Mouse (Mus musculus): ENCODE data around the gene Rora. TPM values are rescaled to one million over a fixed set of nuclear protein-coding genes. Genes with fewer than 3 reads are reported as not detected.

Rora gene
- polyA plus RNA-seq, 1 experiment from 2014 or later = 12.3 TPM

- Histone ChIP-seq H3K27ac (replicated peaks; ENCODE audit: low read depth, low read length) (no peak overlapping the region), H3K4me3 (ENCODE audit: low read depth, low read length) (no peak overlapping the region), H3K36me3 (ENCODE audit: control insufficient read depth, insufficient read depth, low read length) (no peaks in the 10 kb centered on the region), H3K9me3 (ENCODE audit: control insufficient read depth, low read length) (no peaks in the 10 kb centered on the region), H3K9ac (ENCODE audit: low read depth, low read length) (no peak overlapping the region), H3K27me3 (replicated peaks; ENCODE audit: control insufficient read depth, insufficient read depth, low read length) (no peaks in the 10 kb centered on the region), H3K4me1 (ENCODE audit: control insufficient read depth, insufficient read depth, low read length) (peaks cover 10% of the 10 kb centered on the region; the same call in 1 of the 2 replicates), H3K4me2 (ENCODE audit: low read depth, low read length) (no peak overlapping the region)
- DNase-seq (ENCODE audit: low spot score) (no peak), ATAC-seq (ENCODE audit: low read depth) (no peak)
- 77% methylated on average over 2 of the region's 2 CpGs for WGBS
Measured at GRCm38 (mm10) chr9:68876289-68876688, 222.7 kb downstream of the Rora start.

GRCm38 (mm10) chr9:68881896-68882295, 228.3 kb downstream of the Rora start:
- Histone ChIP-seq H3K4me2 (ENCODE audit: low read depth, low read length) (no peak overlapping the region), H3K27me3 (replicated peaks; ENCODE audit: control insufficient read depth, insufficient read depth, low read length) (no peaks in the 10 kb centered on the region), H3K4me3 (ENCODE audit: low read depth, low read length) (no peak overlapping the region), H3K9ac (ENCODE audit: low read depth, low read length) (no peak overlapping the region), H3K27ac (replicated peaks; ENCODE audit: low read depth, low read length) (no peak overlapping the region), H3K36me3 (ENCODE audit: control insufficient read depth, insufficient read depth, low read length) (no peaks in the 10 kb centered on the region), H3K9me3 (ENCODE audit: control insufficient read depth, low read length) (no peaks in the 10 kb centered on the region), H3K4me1 (ENCODE audit: control insufficient read depth, insufficient read depth, low read length) (peaks cover 14% of the 10 kb centered on the region)
- DNase-seq (ENCODE audit: low spot score) (no peak), ATAC-seq (ENCODE audit: low read depth) (no peak)
- 53% methylated on average over 6 of the region's 6 CpGs for WGBS

GRCm38 (mm10) chr9:68883005-68883404, 229.4 kb downstream of the Rora start:
- no peak overlapping the region for H3K9ac ChIP-seq (ENCODE audit: low read depth, low read length)
- DNase-seq (ENCODE audit: low spot score) = no peak
- ATAC-seq (ENCODE audit: low read depth) = no peak
- no peak overlapping the region for H3K4me3 ChIP-seq (ENCODE audit: low read depth, low read length)
- 55% methylated on average over 6 of the region's 6 CpGs for whole genome bisulfite sequencing
- H3K27me3 ChIP-seq (replicated peaks; ENCODE audit: control insufficient read depth, insufficient read depth, low read length) = no peaks in the 10 kb centered on the region
- H3K27ac ChIP-seq (replicated peaks; ENCODE audit: low read depth, low read length) = no peak overlapping the region
- no peak overlapping the region for H3K4me2 ChIP-seq (ENCODE audit: low read depth, low read length)
- H3K4me1 ChIP-seq (ENCODE audit: control insufficient read depth, insufficient read depth, low read length) = peaks cover 12% of the 10 kb centered on the region
- H3K36me3 ChIP-seq (ENCODE audit: control insufficient read depth, insufficient read depth, low read length) = no peaks in the 10 kb centered on the region
- no peaks in the 10 kb centered on the region for H3K9me3 ChIP-seq (ENCODE audit: control insufficient read depth, low read length)

GRCm38 (mm10) chr9:68883687-68884086, 230.1 kb downstream of the Rora start:
- H3K4me2 ChIP-seq (ENCODE audit: low read depth, low read length) = no peak overlapping the region
- DNase-seq (ENCODE audit: low spot score) (no peak), ATAC-seq (ENCODE audit: low read depth) (no peak)
- no peak overlapping the region for H3K9ac ChIP-seq (ENCODE audit: low read depth, low read length)
- H3K4me1 ChIP-seq (ENCODE audit: control insufficient read depth, insufficient read depth, low read length) = peaks cover 12% of the 10 kb centered on the region
- no peaks in the 10 kb centered on the region for H3K27me3 ChIP-seq (replicated peaks; ENCODE audit: control insufficient read depth, insufficient read depth, low read length)
- H3K4me3 ChIP-seq (ENCODE audit: low read depth, low read length) = no peak overlapping the region
- H3K9me3 ChIP-seq (ENCODE audit: control insufficient read depth, low read length) = no peaks in the 10 kb centered on the region
- WGBS = 78% methylated on average over 8 of the region's 8 CpGs
- H3K36me3 ChIP-seq (ENCODE audit: control insufficient read depth, insufficient read depth, low read length) = no peaks in the 10 kb centered on the region
- H3K27ac ChIP-seq (replicated peaks; ENCODE audit: low read depth, low read length) = no peak overlapping the region

- peak; percentile 58 for DNase-seq (ENCODE audit: low spot score)
- peak overlapping the region; percentile 61 for H3K27ac ChIP-seq (replicated peaks; ENCODE audit: low read depth, low read length)
- peaks cover 16% of the 10 kb centered on the region for H3K4me1 ChIP-seq (ENCODE audit: control insufficient read depth, insufficient read depth, low read length)
- no peak overlapping the region for H3K4me3 ChIP-seq (ENCODE audit: low read depth, low read length)
- no peaks in the 10 kb centered on the region for H3K27me3 ChIP-seq (replicated peaks; ENCODE audit: control insufficient read depth, insufficient read depth, low read length)
- no peak overlapping the region for H3K4me2 ChIP-seq (ENCODE audit: low read depth, low read length)
- no peak for ATAC-seq (ENCODE audit: low read depth)
- no peaks in the 10 kb centered on the region for H3K36me3 ChIP-seq (ENCODE audit: control insufficient read depth, insufficient read depth, low read length)
- WGBS = 59% methylated on average over 9 of the region's 9 CpGs
- H3K9ac ChIP-seq (ENCODE audit: low read depth, low read length) = no peak overlapping the region
- no peaks in the 10 kb centered on the region for H3K9me3 ChIP-seq (ENCODE audit: control insufficient read depth, low read length)
Measured at GRCm38 (mm10) chr9:68884451-68885035, 231.0 kb downstream of the Rora start.

GRCm38 (mm10) chr9:68888670-68889069, 235.1 kb downstream of the Rora start:
- no peaks in the 10 kb centered on the region for H3K36me3 ChIP-seq (ENCODE audit: control insufficient read depth, insufficient read depth, low read length)

GRCm38 (mm10) chr9:68891431-68891830, 237.8 kb downstream of the Rora start:
- Histone ChIP-seq H3K4me1 (ENCODE audit: control insufficient read depth, insufficient read depth, low read length) (peaks cover 4% of the 10 kb centered on the region; the same call in 1 of the 2 replicates), H3K36me3 (ENCODE audit: control insufficient read depth, insufficient read depth, low read length) (no peaks in the 10 kb centered on the region), H3K27me3 (replicated peaks; ENCODE audit: control insufficient read depth, insufficient read depth, low read length) (no peaks in the 10 kb centered on the region), H3K27ac (replicated peaks; ENCODE audit: low read depth, low read length) (peak overlapping the region; percentile 59), H3K9me3 (ENCODE audit: control insufficient read depth, low read length) (no peaks in the 10 kb centered on the region), H3K9ac (ENCODE audit: low read depth, low read length) (no peak overlapping the region), H3K4me3 (ENCODE audit: low read depth, low read length) (no peak overlapping the region), H3K4me2 (ENCODE audit: low read depth, low read length) (peak overlapping the region; percentile 10; the same call in 1 of the 2 replicates)
- DNase-seq (ENCODE audit: low spot score) (peak; percentile 73), ATAC-seq (ENCODE audit: low read depth) (no peak)
- WGBS = 49% methylated on average over 11 of the region's 11 CpGs

More at GRCm38 (mm10) chr9:68888670-68889069, 235.1 kb downstream of the Rora start:
- Histone ChIP-seq H3K4me1 (ENCODE audit: control insufficient read depth, insufficient read depth, low read length) (peaks cover 14% of the 10 kb centered on the region), H3K9ac (ENCODE audit: low read depth, low read length) (no peak overlapping the region), H3K4me3 (ENCODE audit: low read depth, low read length) (no peak overlapping the region), H3K4me2 (ENCODE audit: low read depth, low read length) (no peak overlapping the region), H3K27me3 (replicated peaks; ENCODE audit: control insufficient read depth, insufficient read depth, low read length) (no peaks in the 10 kb centered on the region), H3K9me3 (ENCODE audit: control insufficient read depth, low read length) (no peaks in the 10 kb centered on the region), H3K27ac (replicated peaks; ENCODE audit: low read depth, low read length) (no peak overlapping the region)
- ATAC-seq (ENCODE audit: low read depth) (peak; percentile 60; the same call in 1 of the 2 replicates), DNase-seq (ENCODE audit: low spot score) (peak; percentile 83)
- 39% methylated on average over 8 of the region's 8 CpGs for WGBS

- 89% methylated on average over 4 of the region's 4 CpGs for WGBS
- ATAC-seq (ENCODE audit: low read depth) (no peak), DNase-seq (ENCODE audit: low spot score) (no peak)
- H3K4me2 ChIP-seq (ENCODE audit: low read depth, low read length) = no peak overlapping the region
- H3K4me1 ChIP-seq (ENCODE audit: control insufficient read depth, insufficient read depth, low read length) = peaks cover 4% of the 10 kb centered on the region; the same call in 1 of the 2 replicates
- H3K27ac ChIP-seq (replicated peaks; ENCODE audit: low read depth, low read length) = no peak overlapping the region
- no peaks in the 10 kb centered on the region for H3K9me3 ChIP-seq (ENCODE audit: control insufficient read depth, low read length)
- H3K9ac ChIP-seq (ENCODE audit: low read depth, low read length) = no peak overlapping the region
- H3K27me3 ChIP-seq (replicated peaks; ENCODE audit: control insufficient read depth, insufficient read depth, low read length) = no peaks in the 10 kb centered on the region
- no peak overlapping the region for H3K4me3 ChIP-seq (ENCODE audit: low read depth, low read length)
- H3K36me3 ChIP-seq (ENCODE audit: control insufficient read depth, insufficient read depth, low read length) = no peaks in the 10 kb centered on the region
Measured at GRCm38 (mm10) chr9:68892356-68892755, 238.8 kb downstream of the Rora start.

GRCm38 (mm10) chr9:68892859-68893258, 239.3 kb downstream of the Rora start:
- Histone ChIP-seq H3K9me3 (ENCODE audit: control insufficient read depth, low read length) (no peaks in the 10 kb centered on the region), H3K9ac (ENCODE audit: low read depth, low read length) (no peak overlapping the region), H3K27me3 (replicated peaks; ENCODE audit: control insufficient read depth, insufficient read depth, low read length) (no peaks in the 10 kb centered on the region), H3K4me3 (ENCODE audit: low read depth, low read length) (no peak overlapping the region), H3K36me3 (ENCODE audit: control insufficient read depth, insufficient read depth, low read length) (no peaks in the 10 kb centered on the region), H3K27ac (replicated peaks; ENCODE audit: low read depth, low read length) (no peak overlapping the region), H3K4me1 (ENCODE audit: control insufficient read depth, insufficient read depth, low read length) (peaks cover 4% of the 10 kb centered on the region; the same call in 1 of the 2 replicates), H3K4me2 (ENCODE audit: low read depth, low read length) (no peak overlapping the region)
- ATAC-seq (ENCODE audit: low read depth) (no peak), DNase-seq (ENCODE audit: low spot score) (no peak)
- WGBS = 81% methylated on average over 6 of the region's 6 CpGs
